Mouse (Mus musculus) embryonic fibroblast, embryonic 13.5 days (primary cell): ENCODE data around the gene Hist2h3c1.

Experiments
- CTCF ChIP-seq: IDR thresholded peaks from 2 replicates; pipeline ENCODE4 v1.5.1; 2011; ENCODE audit warnings: mild to moderate bottlenecking, control low read depth, low read length, moderate library complexity, borderline replicate concordance; ENCODE audit not compliant: insufficient read depth
- POLR2A ChIP-seq: IDR thresholded peaks from 2 replicates; pipeline ENCODE4 v1.6.1; 2011; ENCODE audit warnings: low read depth, mild to moderate bottlenecking, control low read depth, low read length, moderate library complexity

GRCm38 (mm10) chr3:96198181-96198580 is 48.3 kb upstream of the Hist2h3c1 start:
- TF ChIP-seq CTCF (no peak), POLR2A (0 out of 2 replicates have a peak, but pooled peaks have one; percentile 24)
